Mouse (Mus musculus) stomach, postnatal 0 days (tissue): ENCODE measurements around the gene Cfap36. TPM values are rescaled to one million over a fixed set of nuclear protein-coding genes. Genes with fewer than 3 reads are reported as not detected.

Experiments used
- ATAC-seq: fragments of 200-750 bp; cut with Nextera tagmentation; 2 replicates; pipeline ENCODE4 v1.8.0; 2017; ENCODE audit not compliant: low FRiP score, low TSS enrichment
- DNase-seq: peaks from one replicate; pipeline ENCODE4 v3.0.0-alpha.2; 2016; ENCODE audit warnings: low spot score
- H3K27ac ChIP-seq: fragments of 300-500 bp; sonication (generic); replicated peaks from 2 replicates; pipeline ENCODE4 v1.5.1; 2014; ENCODE audit warnings: mild to moderate bottlenecking, control low read depth
- H3K27me3 ChIP-seq: fragments of 300-500 bp; sonication (generic); 2 replicates; pipeline ENCODE4 v1.6.1; 2014; ENCODE audit warnings: low read length; ENCODE audit not compliant: control insufficient read depth, insufficient read depth
- H3K36me3 ChIP-seq: fragments of 300-500 bp; sonication (generic); 2 replicates; pipeline ENCODE4 v1.6.1; 2014; ENCODE audit warnings: low read length, mixed read lengths; ENCODE audit not compliant: control insufficient read depth, insufficient read depth
- H3K4me1 ChIP-seq: fragments of 300-500 bp; sonication (generic); replicated peaks from 2 replicates; pipeline ENCODE4 v1.6.1; 2014; ENCODE audit warnings: antibody characterized with exemption; ENCODE audit not compliant: control insufficient read depth, insufficient read depth
- H3K4me2 ChIP-seq: fragments of 300-500 bp; sonication (generic); replicated peaks from 2 replicates; pipeline ENCODE4 v1.6.1; 2014; ENCODE audit warnings: low read depth, mild to moderate bottlenecking, control low read depth, moderate library complexity
- H3K4me3 ChIP-seq: fragments of 300-500 bp; sonication (generic); 2 replicates; pipeline ENCODE4 v1.5.1; 2014; ENCODE audit warnings: low read depth, low read length, control low read depth
- H3K9ac ChIP-seq: fragments of 300-500 bp; sonication (generic); 2 replicates; pipeline ENCODE4 v1.6.1; 2014; ENCODE audit warnings: mild to moderate bottlenecking, low read length, control low read depth, mixed read lengths
- H3K9me3 ChIP-seq: fragments of 300-500 bp; sonication (generic); 2 replicates; pipeline ENCODE4 v1.6.1; 2016; ENCODE audit warnings: low read length; ENCODE audit not compliant: control insufficient read depth
- CTCF ChIP-seq: IDR thresholded peaks from 2 replicates; pipeline ENCODE4 v1.5.1; 2016; ENCODE audit warnings: antibody characterized with exemption, low read depth, mild to moderate bottlenecking, moderate library complexity
- EP300 ChIP-seq: optimal IDR thresholded peaks from 2 replicates; pipeline ENCODE3; 2016; ENCODE audit warnings: antibody characterized with exemption
- WGBS: fragments of 180-500 bp; shearing (Covaris S2); extraction: QIAGEN DNeasy Blood & Tissue Kit; methylation state at CpG from one replicate; pipeline ENCODE4 v1.1.7; 2014; 5-methylcytosine and 5-hydroxymethylcytosine counted together
- polyA plus RNA-seq: library from polyadenylated mRNA; unstranded; fragments of >200 nt; fragmentation: Nextera tagmentation; extraction: Ambion mirVana; gene quantifications from 2 replicates; pipeline ENCODE4 v1.2.1, GENCODE M21; 2015

Gene Cfap36
- polyA plus RNA-seq, 1 experiment from 2014 or later: 33.6 TPM

DNA sequence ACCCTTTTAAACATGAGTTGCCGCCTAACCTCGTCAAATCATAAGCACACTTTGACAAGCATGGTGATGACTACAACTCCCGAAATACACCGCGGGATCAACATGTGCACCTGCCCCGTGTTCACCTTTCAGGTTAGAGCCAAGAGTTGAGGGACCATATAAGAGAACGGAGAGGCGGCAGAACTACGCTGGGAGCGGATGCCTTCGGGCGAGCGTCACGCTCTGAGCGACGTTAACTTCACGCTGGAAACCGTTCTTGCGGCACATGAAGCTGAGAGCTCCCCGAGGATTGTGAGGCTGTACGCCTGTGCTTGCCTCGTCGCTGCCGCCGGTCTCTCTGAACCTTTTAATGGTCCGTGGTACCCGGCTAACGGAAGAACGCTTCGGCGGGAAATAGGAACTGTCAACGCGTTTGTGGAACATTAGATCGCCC lies 75.2 kb downstream of the Cfap36 start:
- Histone ChIP-seq H3K9ac (peak overlapping the region; percentile 72), H3K27me3 (no peaks in the 10 kb centered on the region), H3K27ac (peak overlapping the region; percentile 76), H3K4me1 (peaks cover 5% of the 10 kb centered on the region; the same call in 1 of the 2 replicates), H3K9me3 (no peaks in the 10 kb centered on the region), H3K4me2 (peak overlapping the region; percentile 96), H3K4me3 (peak overlapping the region; percentile 99), H3K36me3 (no peaks in the 10 kb centered on the region)
- TF ChIP-seq CTCF (no peak), EP300 (no peak)
- WGBS: under 1% methylated on average over 34 of the region's 34 CpGs
- ATAC-seq (peak; percentile 60), DNase-seq (peak; percentile 79)

Other genes with a start within 250 kb of the Cfap36 start
- gene Pnpt1, start 116.7 kb downstream of the Cfap36 start, polyA plus RNA-seq: 17.1 and 18.0 TPM in 2 replicates
- gene Ppp4r3b, start 74.5 kb downstream of the Cfap36 start, polyA plus RNA-seq: 44.4 and 49.1 TPM in 2 replicates
- gene Ccdc88a, start 126.2 kb upstream of the Cfap36 start, polyA plus RNA-seq: 8.3 and 9.1 TPM in 2 replicates